Mouse (Mus musculus) megakaryocyte, embryonic 14.5 days (primary cell): Measurements from ENCODE around the gene Mob3a. TPM values are rescaled to one million over a fixed set of nuclear protein-coding genes. Genes with fewer than 3 reads are reported as not detected.

Experiments used
- H3K27me3 ChIP-seq: replicated peaks from 2 replicates; pipeline ENCODE3; 2012; ENCODE audit warnings: inconsistent platforms
- H3K36me3 ChIP-seq: replicated peaks from 2 replicates; pipeline ENCODE3; 2012; ENCODE audit warnings: low read length, inconsistent platforms, mixed read lengths
- H3K4me1 ChIP-seq: 2 replicates; pipeline ENCODE4 v1.6.1; 2012; ENCODE audit warnings: inconsistent platforms
- H3K4me3 ChIP-seq: replicated peaks from 2 replicates; pipeline ENCODE3; 2012; ENCODE audit warnings: moderate library complexity, mild to moderate bottlenecking, inconsistent platforms
- H3K9me3 ChIP-seq: 2 replicates; pipeline ENCODE4 v1.6.1; 2012; ENCODE audit warnings: inconsistent platforms
- FLI1 ChIP-seq: IDR thresholded peaks from 2 replicates; pipeline ENCODE4 v1.6.1; 2012; ENCODE audit warnings: low read length, inconsistent platforms, mixed read lengths
- GATA1 ChIP-seq: IDR thresholded peaks from 3 replicates; pipeline ENCODE4 v1.6.1; 2012; ENCODE audit warnings: mixed read lengths, low read length, inconsistent platforms, borderline replicate concordance
- polyA plus RNA-seq: library from polyadenylated mRNA; stranded (reverse); fragments of >175 nt; gene quantifications from 2 replicates; pipeline ENCODE4 v1.2.3, GENCODE M21; 2012; ENCODE audit warnings: low replicate concordance; ENCODE audit not compliant: insufficient read depth

The Mob3a gene
- polyA plus RNA-seq, 1 experiment, result 61.8 TPM

DNA sequence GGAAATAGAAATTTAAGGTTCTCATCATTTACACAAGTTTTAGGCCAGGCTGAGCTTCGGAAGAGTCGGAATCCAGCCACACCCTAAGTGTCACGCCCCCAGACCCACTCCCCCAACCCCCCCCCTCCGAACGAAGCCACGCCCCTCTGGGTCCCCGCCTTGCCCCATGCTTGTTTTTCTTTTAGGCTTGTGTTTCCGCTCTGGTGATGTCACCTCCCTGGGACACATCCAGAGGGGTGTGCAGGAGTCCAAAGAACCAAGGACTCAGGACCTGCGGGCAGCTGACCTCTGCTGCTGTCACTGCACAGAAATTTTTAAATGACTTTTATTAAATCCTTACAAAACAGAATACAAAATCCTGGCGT, 36.8 kb downstream of the Mob3a start:
- Histone ChIP-seq H3K4me3 (no peak overlapping the region), H3K27me3 (no peaks in the 10 kb centered on the region), H3K9me3 (no peaks in the 10 kb centered on the region), H3K36me3 (peaks cover 50% of the 10 kb centered on the region), H3K4me1 (peaks cover 87% of the 10 kb centered on the region)
- no peak for TF ChIP-seq GATA1
- no peak for TF ChIP-seq FLI1

DNA sequence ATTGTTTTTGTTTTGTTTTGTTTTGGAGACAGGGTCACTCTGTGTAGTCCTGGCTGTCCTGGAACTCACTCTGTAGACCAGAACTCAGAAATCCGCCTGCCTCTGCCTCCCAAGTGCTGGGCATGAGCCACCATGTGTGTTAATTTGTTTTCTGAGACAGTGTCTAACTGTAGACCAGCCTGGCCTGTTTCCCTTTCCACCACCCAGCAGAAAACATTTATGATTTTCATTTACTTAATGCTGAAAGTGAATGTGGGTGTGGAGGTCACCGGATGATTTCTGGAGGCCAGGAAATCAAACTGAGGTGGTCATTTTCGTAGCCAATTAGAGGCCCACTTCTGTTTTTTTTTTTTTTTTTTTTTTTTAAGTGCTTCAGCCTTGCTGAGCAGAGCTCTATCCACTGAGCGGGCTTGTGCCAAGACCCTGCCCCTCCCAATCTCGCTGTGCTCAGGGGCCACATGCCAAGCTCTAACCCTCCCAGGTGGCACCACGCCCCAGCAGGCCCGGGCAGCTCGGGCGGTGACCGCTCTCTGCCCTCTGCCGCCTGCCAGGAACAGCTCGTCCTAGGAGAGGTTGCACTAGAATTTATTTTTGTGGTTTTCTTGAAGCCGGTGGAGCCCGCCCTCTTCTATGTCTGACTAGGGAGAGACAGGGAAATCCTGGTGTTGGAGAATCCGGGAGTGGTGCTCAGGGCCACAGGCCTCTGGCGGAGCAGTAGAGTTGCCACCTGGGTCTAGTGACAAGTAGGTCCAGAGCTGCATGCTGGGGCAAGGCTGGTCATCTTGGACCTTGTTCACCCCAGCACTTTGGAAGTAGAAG, 37.4 kb downstream of the Mob3a start:
- peaks cover 44% of the 10 kb centered on the region for H3K36me3 ChIP-seq
- no peaks in the 10 kb centered on the region for H3K9me3 ChIP-seq
- H3K27me3 ChIP-seq, result no peaks in the 10 kb centered on the region
- H3K4me1 ChIP-seq, result peaks cover 84% of the 10 kb centered on the region
- H3K4me3 ChIP-seq, result peak overlapping the region; percentile 59
- TF ChIP-seq FLI1, result no peak
- TF ChIP-seq GATA1, result no peak

DNA sequence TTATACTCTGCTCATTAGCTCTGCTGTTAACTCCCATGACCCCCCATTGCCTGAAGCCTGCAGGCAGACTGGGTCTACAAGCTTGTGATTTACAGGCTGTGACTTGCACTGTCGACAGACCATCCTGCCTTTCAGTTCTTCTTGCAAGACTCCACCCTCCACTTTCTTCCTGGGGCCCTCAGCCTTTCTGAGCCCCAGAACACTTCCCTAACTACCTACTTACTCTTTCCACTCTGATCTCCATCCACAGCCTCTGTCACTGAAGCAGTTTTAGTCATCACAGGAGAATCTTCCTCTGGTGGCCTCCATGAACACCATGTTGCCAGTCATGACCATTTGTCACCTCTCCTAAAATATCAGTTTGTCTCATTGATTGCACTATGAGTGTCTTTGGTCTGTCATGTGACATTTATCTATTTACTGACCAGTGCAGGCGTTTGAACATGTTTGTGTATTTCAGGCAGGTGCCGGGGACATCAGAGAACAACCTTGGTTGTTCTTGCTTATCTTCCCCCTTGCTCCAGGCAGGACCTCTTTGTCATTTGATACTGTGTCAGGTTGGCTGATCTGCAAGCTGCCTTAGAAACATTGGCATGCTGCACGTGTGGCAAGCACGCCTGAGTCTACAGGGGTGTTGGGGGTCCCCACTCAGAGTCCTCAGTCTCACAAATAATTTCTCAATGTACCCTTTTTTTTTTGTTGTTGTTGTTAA, 38.1 kb downstream of the Mob3a start:
- Histone ChIP-seq H3K4me1 (peaks cover 83% of the 10 kb centered on the region), H3K4me3 (peak overlapping the region; percentile 59), H3K36me3 (peaks cover 37% of the 10 kb centered on the region), H3K9me3 (no peaks in the 10 kb centered on the region), H3K27me3 (no peaks in the 10 kb centered on the region)
- TF ChIP-seq FLI1 (no peak), GATA1 (no peak)

DNA sequence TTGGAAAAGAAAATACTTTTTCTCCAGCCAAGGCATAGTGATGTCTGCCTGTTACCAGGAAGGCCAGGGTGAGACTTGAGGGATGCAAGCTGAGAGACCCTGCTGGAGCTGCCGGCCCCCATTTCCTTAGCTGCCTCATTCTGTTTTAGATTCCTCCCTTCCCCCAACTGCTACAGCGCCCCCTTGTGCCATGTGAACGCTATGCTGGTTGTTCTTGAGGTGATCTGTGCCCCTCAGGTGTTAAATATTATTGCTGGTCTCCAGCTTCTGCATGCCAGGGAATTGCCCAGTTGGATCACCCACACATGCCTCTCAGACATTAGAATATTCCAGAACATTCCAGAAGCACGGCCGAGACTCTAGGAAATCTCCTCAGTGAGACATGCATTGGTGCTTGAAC, 40.6 kb downstream of the Mob3a start:
- no peak for TF ChIP-seq FLI1
- TF ChIP-seq GATA1, result no peak
- H3K9me3 ChIP-seq, result no peaks in the 10 kb centered on the region
- peaks cover 12% of the 10 kb centered on the region for H3K36me3 ChIP-seq
- H3K4me3 ChIP-seq, result no peak overlapping the region
- H3K27me3 ChIP-seq, result no peaks in the 10 kb centered on the region
- H3K4me1 ChIP-seq, result peaks cover 80% of the 10 kb centered on the region

DNA sequence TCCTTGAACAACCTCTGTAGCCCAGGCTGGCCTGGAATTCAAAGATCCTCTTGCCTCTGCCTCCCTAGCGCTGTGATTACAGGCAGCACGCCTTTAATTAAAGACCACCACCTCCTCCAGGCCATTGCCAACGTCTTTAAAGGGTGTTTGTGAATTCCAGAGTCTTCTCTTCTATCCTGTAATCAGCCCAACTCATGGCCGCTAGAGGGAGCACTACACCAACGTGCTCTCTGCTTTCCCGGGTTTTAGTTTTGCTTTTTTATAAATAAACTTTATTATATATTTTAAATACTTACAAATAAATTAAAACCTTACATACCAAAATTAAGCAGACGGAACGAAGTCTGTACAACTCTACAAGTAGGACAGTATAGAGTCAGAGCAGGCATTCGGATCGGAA, 42.6 kb downstream of the Mob3a start:
- Histone ChIP-seq H3K9me3 (no peaks in the 10 kb centered on the region), H3K4me3 (peak overlapping the region; percentile 85), H3K36me3 (peaks cover 2% of the 10 kb centered on the region), H3K4me1 (peaks cover 79% of the 10 kb centered on the region), H3K27me3 (no peaks in the 10 kb centered on the region)
- TF ChIP-seq GATA1 (no peak), FLI1 (no peak)

DNA sequence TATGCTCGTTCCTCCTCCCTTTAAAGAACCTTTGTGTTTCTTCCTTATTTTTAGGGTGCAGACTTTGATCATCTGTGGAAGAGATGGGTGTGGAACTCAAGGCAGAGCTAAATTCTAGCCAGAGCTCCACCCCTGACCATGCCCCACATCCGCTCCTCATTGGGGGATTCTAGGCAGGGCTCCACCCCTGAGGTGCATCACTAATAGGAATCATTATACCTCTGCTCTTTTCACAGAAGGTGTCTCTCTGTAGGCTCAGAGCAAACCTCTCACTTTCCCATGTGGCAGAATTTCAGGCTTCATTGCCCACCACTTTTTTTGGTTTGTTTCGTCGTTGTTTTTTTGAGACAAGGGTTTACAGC, 43.0 kb downstream of the Mob3a start:
- no peak for TF ChIP-seq GATA1
- TF ChIP-seq FLI1, result no peak
- Histone ChIP-seq H3K36me3 (peaks cover 2% of the 10 kb centered on the region), H3K4me3 (peak overlapping the region; percentile 85), H3K27me3 (no peaks in the 10 kb centered on the region), H3K9me3 (no peaks in the 10 kb centered on the region), H3K4me1 (peaks cover 79% of the 10 kb centered on the region)

DNA sequence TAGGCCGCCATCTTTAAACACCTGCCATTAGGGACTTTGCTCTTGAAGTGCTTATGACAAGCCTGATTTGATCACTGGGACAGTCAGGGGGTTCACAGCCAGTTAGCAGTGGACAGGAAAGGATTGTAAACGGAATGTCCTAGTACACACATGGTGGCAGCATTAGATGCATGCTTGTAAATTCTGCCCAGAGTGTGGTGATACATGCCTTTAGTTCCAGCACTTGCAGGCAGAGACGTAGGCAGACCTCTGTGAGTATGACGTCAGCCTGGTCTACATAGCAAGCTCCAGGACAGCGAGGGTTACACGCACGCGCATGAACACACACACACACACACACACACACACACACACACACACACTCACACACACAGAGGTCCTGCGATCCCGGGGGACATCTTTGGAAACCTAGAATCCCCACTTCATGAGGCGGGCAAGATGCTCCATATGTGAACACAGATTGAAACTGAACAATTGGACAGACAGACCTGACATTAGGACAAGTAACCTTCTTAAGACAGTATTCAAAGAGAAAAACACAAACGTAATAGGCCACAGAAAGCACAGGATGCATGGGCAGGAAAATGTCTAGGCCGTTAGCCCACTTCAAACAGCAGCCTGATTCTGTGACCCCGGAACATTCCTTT, 43.5 kb downstream of the Mob3a start:
- H3K9me3 ChIP-seq, result no peaks in the 10 kb centered on the region
- H3K4me3 ChIP-seq, result peak overlapping the region; percentile 20
- no peaks in the 10 kb centered on the region for H3K27me3 ChIP-seq
- H3K36me3 ChIP-seq, result peaks cover 3% of the 10 kb centered on the region
- H3K4me1 ChIP-seq, result peaks cover 79% of the 10 kb centered on the region
- no peak for TF ChIP-seq FLI1
- TF ChIP-seq GATA1, result no peak

DNA sequence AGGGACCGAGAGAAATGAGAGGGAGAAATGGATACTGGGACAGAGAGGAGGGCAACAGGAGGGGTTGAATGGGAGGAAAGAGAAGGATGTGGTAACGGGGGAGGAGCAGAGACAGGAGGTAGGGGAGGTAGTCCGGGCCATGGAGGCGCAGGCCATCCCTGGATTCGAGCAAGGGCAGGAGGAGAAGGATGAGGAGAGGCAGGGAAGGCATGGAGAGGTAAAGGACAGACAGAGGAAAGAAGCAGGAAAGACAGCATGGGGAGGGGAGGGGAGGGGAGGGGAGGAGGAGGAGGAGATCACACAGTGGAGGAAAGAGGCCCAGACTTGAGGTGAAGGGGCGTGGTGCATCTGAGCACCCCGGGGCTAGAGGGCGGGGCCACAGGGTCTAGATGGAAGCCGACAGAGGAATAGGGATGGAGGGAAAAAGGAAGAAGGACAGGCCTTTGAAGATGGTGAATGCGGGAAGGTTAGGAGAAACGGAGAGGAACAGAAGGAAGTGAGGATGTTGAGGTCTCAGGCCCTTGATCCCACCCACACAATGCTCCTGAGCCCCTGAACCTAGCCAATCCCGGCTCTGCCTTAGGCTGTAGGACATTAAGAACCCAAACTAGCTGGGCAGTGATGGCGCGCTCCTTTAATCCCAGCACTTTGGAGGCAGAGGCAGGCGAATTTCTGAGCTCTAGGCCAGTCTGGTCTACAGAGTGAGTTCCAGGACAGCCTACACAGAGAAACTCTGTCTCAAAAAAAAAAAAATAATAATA, 44.7 kb downstream of the Mob3a start, which contains the start of gene Btbd2:
Btbd2 (minus strand) TSS at position 209 of the 761 bp plus-strand sequence.
- Histone ChIP-seq H3K9me3 (no peaks in the 10 kb centered on the region), H3K27me3 (no peaks in the 10 kb centered on the region), H3K36me3 (peaks cover 14% of the 10 kb centered on the region), H3K4me3 (peak within 1 kb of the TSS; percentile 99), H3K4me1 (peaks cover 79% of the 10 kb centered on the region)
- TF ChIP-seq GATA1 (no peak), FLI1 (no peak)

DNA sequence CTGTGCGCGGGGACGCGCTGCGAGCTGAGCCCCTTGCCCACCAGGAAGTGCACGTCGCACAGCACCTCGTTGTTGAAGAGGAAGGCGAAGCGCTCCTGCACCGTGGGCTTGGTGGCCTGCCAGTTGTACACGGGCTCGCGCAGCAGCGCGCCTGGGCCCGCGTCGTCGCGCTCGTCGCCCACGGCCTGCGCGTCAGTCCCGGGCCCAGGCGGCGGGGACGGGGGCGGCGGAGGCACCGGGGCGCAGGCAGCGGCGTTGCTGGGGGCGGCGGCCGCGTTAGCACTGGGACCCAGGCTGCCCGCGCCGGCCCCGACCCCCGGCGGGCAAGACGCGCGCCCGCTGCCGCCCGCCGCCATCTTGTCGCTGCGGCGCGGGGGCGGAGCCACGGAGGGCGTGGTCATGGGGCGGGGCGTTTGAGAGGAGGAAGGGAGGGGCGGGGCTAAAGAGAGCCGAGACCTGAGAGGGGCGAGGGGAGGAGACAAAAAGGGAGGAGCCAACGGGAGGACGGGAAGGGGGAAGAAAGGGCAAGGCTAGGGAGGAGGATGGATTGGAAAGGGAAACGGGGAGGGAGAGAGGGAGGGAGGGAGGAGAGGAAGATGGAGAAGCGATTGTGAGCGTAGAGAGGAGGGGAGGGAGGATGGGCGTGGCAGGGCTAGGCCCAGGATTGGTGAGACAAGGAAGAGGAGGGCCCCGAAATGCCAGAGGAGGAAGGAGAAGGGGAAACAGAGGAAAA, 45.5 kb downstream of the Mob3a start:
- TF ChIP-seq FLI1 (no peak), GATA1 (no peak)
- Histone ChIP-seq H3K27me3 (no peaks in the 10 kb centered on the region), H3K4me3 (peak overlapping the region; percentile 99), H3K36me3 (peaks cover 19% of the 10 kb centered on the region), H3K9me3 (no peaks in the 10 kb centered on the region), H3K4me1 (peaks cover 81% of the 10 kb centered on the region)
